Comparison of ENCODE assay signal across 14 mouse cellular contexts in the genomic region with DNA sequence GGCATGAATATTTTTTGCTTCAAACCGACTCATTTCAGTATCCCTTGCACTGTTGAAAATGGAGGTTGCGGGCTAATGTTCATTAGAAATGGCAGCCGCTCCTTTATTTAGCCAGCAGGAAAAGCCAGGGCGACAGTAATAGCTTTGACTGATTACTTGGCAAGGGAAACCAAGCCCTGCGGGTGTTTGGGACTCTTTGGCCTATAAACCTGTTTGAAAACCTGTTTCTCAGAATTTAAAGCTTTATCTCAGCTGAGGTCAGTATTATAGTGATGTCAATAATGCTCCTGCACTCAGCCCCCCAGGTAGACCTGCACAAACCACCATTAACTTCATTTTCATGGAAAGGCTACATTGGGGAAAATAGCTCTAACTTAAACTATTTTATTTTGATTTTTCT.
DNase-seq lines count a peak whose midpoint lies in the region; ATAC-seq and TF ChIP-seq lines count a peak whose summit lies in the region.
"Had no signal": no experiment of that assay in that cellular context is flagged by ENCODE, and none has a peak within 500 bp of the region (broad histone marks: within the 10 kb centered on the region; RNA-seq: fewer than 3 reads in every experiment).

No protein-coding gene starts in this region.

- TF ChIP-seq CTCF in intestine, postnatal 0 days (IDR thresholded peaks at IDR 0.05; ENCODE audit: low read depth), result no peak
- no peak for TF ChIP-seq CTCF in lung, adult 2 months (IDR thresholded peaks at IDR 0.05; ENCODE audit: insufficient read depth, low read length)

- no peak overlapping the region for H3K4me3 ChIP-seq in intestine, embryonic 15.5 days (replicated peaks)
- no peak overlapping the region for H3K4me3 ChIP-seq in intestine, postnatal 0 days (ENCODE audit: low read depth, low read length)
- H3K4me3 ChIP-seq in lung, adult 2 months (replicated peaks; ENCODE audit: extremely low read depth, low read depth, low read length), result no peak overlapping the region
- H3K4me3 ChIP-seq: embryonic facial prominence, embryonic 12.5 days; forebrain, embryonic 13.5 days; limb, embryonic 13.5 days; lung, embryonic 15.5 days; megakaryocyte, embryonic 14.5 days had no signal

- no peak overlapping the region for H3K4me2 ChIP-seq in intestine, embryonic 15.5 days (replicated peaks)
- no peak overlapping the region for H3K4me2 ChIP-seq in intestine, postnatal 0 days (replicated peaks; ENCODE audit: low read depth)
- H3K4me2 ChIP-seq: embryonic facial prominence, embryonic 12.5 days; forebrain, embryonic 13.5 days; limb, embryonic 13.5 days; lung, embryonic 15.5 days had no signal

- TF ChIP-seq POLR2A in lung, adult 2 months (IDR thresholded peaks at IDR 0.05; ENCODE audit: borderline replicate concordance, extremely low read depth, low read depth, low read length), result no peak

- no peaks in the 10 kb centered on the region for H3K27me3 ChIP-seq in intestine, embryonic 15.5 days (replicated peaks)
- H3K27me3 ChIP-seq in intestine, postnatal 0 days (replicated peaks; ENCODE audit: control insufficient read depth, insufficient read depth, low read length), result no peaks in the 10 kb centered on the region
- H3K27me3 ChIP-seq: embryonic facial prominence, embryonic 12.5 days; forebrain, embryonic 13.5 days; limb, embryonic 13.5 days; lung, embryonic 15.5 days; megakaryocyte, embryonic 14.5 days had no signal

- peak; percentile 25 for DNase-seq in cerebellum, adult 11 months
- peak; percentile 79 to 85 for DNase-seq in cerebellum, postnatal 10 days
- peak; percentile 22 for DNase-seq in kidney, postnatal 10 days
- DNase-seq in heart, adult 9 months (ENCODE audit: low spot score in 2 of 2), result no peak
- no peak for DNase-seq in lung, adult 2 months
- no peak for DNase-seq in lung, postnatal 25 days (ENCODE audit: low spot score)
- DNase-seq: heart, adult 18-20 months had no signal

- no peak overlapping the region for H3K27ac ChIP-seq in intestine, embryonic 15.5 days
- H3K27ac ChIP-seq in intestine, postnatal 0 days (ENCODE audit: low read depth, low read length), result no peak overlapping the region
- H3K27ac ChIP-seq: embryonic facial prominence, embryonic 12.5 days; forebrain, embryonic 13.5 days; limb, embryonic 13.5 days; lung, embryonic 15.5 days had no signal

- H3K36me3 ChIP-seq in intestine, embryonic 15.5 days, result no peaks in the 10 kb centered on the region
- no peaks in the 10 kb centered on the region; the same call in 1 of the 2 replicates for H3K36me3 ChIP-seq in intestine, postnatal 0 days (ENCODE audit: control insufficient read depth, insufficient read depth)
- H3K36me3 ChIP-seq: embryonic facial prominence, embryonic 12.5 days; limb, embryonic 13.5 days; lung, embryonic 15.5 days had no signal

- ATAC-seq in intestine, embryonic 15.5 days, result peak; percentile 17; the same call in 1 of the 2 replicates
- no peak for ATAC-seq in intestine, postnatal 0 days
- ATAC-seq: forebrain, embryonic 13.5 days had no signal

- no peaks in the 10 kb centered on the region for H3K4me1 ChIP-seq in intestine, embryonic 15.5 days (replicated peaks)
- no peaks in the 10 kb centered on the region for H3K4me1 ChIP-seq in intestine, postnatal 0 days (replicated peaks; ENCODE audit: control insufficient read depth, insufficient read depth, low read length)
- H3K4me1 ChIP-seq in lung, adult 2 months (ENCODE audit: control insufficient read depth, insufficient read depth, low read length), result no peaks in the 10 kb centered on the region
- H3K4me1 ChIP-seq: embryonic facial prominence, embryonic 12.5 days; limb, embryonic 13.5 days; lung, embryonic 15.5 days; megakaryocyte, embryonic 14.5 days had no signal

- H3K9me3 ChIP-seq in intestine, embryonic 15.5 days, result no peaks in the 10 kb centered on the region
- H3K9me3 ChIP-seq in intestine, postnatal 0 days (ENCODE audit: control insufficient read depth), result no peaks in the 10 kb centered on the region
- H3K9me3 ChIP-seq: embryonic facial prominence, embryonic 12.5 days; forebrain, embryonic 13.5 days; limb, embryonic 13.5 days; lung, embryonic 15.5 days; megakaryocyte, embryonic 14.5 days had no signal

- no peak overlapping the region for H3K9ac ChIP-seq in intestine, embryonic 15.5 days
- no peak overlapping the region for H3K9ac ChIP-seq in intestine, postnatal 0 days (ENCODE audit: low read depth, low read length)
- H3K9ac ChIP-seq: embryonic facial prominence, embryonic 12.5 days; forebrain, embryonic 13.5 days; limb, embryonic 13.5 days; lung, embryonic 15.5 days had no signal

- 33% methylated on average over 5 of the region's 5 CpGs for WGBS in intestine, embryonic 15.5 days
- WGBS in intestine, postnatal 0 days, result 37% methylated on average over 5 of the region's 5 CpGs
- 56% methylated on average over 5 of the region's 5 CpGs for WGBS in lung, adult 2 months

Comparison
In these comparisons a context has a peak if more than half of its experiments do, and no peak if none do; other contexts are left out.
1. DNase-seq: peak in cerebellum, adult 11 months (single experiment), cerebellum, postnatal 10 days (2 of 2) and kidney, postnatal 10 days (single experiment); none in heart, adult 9 months (0 of 2), lung, adult 2 months (single experiment) and lung, postnatal 25 days (single experiment).